Mouse (Mus musculus): ENCODE data around the gene Pard3.

- no peak for TF ChIP-seq CTCF (conservative IDR thresholded peaks at IDR 0.05; ENCODE audit: low read length)
- TF ChIP-seq POU5F1 (IDR thresholded peaks at IDR 0.05; ENCODE audit: borderline replicate concordance, low read length) = no peak
- no peak for TF ChIP-seq NANOG (IDR thresholded peaks at IDR 0.05; ENCODE audit: borderline replicate concordance, low read length)
Measured at GRCm38 (mm10) chr8:127461173-127461572, 397.5 kb downstream of the Pard3 start.

Measured in E14TG2a.4 (cell line).